Mouse (Mus musculus): Measurements from ENCODE around the gene Cdc25b.
A peak's percentile ranks its signal among the peaks of the same experiment; 100 is the strongest.

Cdc25b gene

GRCm38 (mm10) chr2:131232558-131232957 is 45.8 kb downstream of the Cdc25b start:
- DNase-seq = no peak

- DNase-seq = peak; percentile 96
Observed at GRCm38 (mm10) chr2:131233307-131234126, 46.8 kb downstream of the Cdc25b start, which contains the start of gene Mavs. Mavs (plus strand) TSS chr2:131234063.

- DNase-seq = no peak
Observed at GRCm38 (mm10) chr2:131234127-131234650, 47.4 kb downstream of the Cdc25b start.

GRCm38 (mm10) chr2:131234970-131235635 is 48.4 kb downstream of the Cdc25b start:
- peak; percentile 5 for DNase-seq

- DNase-seq = no peak
Observed at GRCm38 (mm10) chr2:131242180-131242579, 55.4 kb downstream of the Cdc25b start.

GRCm38 (mm10) chr2:131242929-131243328 is 56.2 kb downstream of the Cdc25b start:
- no peak for DNase-seq
